Mouse (Mus musculus): ENCODE data around the gene Umodl1.

DNA sequence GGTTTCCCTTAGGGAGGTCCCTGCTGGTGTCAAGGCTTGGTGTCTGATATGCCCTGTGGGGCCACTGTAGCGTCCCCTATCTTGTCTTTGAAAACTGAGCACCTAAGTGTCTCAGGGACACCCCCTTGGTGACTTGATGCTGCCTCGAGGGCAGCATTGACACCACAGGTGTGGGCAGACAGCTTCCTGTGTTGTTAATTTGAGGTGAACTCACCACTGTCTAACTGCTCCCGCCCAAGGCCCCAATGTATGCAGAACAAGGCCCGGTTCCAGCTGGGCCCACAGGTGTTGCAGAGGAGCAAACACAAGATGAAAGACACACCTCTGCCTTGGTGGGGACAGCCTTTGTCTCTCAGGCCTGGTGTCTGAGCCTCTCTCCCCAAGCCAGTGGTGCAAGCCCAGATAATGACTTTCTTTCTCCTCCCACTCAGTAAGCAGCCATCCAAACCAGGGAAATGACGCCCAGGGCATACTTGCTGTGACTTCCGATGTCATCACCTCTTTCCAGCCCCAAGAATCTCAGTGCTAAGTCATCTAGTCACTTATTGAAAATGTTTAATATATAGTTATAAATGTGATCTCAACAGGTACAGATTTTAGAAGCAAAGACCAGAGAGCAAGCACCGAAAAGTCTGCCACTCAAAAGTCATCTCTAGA is 7.6 kb downstream of the Umodl1 start:
- TF ChIP-seq GATA1 (IDR thresholded peaks at IDR 0.05; ENCODE audit: low read length): no peak
- TF ChIP-seq TAL1 (IDR thresholded peaks at IDR 0.05; ENCODE audit: low read length): no peak
